Mouse (Mus musculus): ENCODE measurements around the gene Zfp738. TPM values are rescaled to one million over a fixed set of nuclear protein-coding genes. Genes with fewer than 3 reads are reported as not detected.
A peak's percentile ranks its signal among the peaks of the same experiment; 100 is the strongest.

Gene Zfp738
- polyA plus RNA-seq, 1 experiment from 2014 or later: 1.8 TPM

DNA sequence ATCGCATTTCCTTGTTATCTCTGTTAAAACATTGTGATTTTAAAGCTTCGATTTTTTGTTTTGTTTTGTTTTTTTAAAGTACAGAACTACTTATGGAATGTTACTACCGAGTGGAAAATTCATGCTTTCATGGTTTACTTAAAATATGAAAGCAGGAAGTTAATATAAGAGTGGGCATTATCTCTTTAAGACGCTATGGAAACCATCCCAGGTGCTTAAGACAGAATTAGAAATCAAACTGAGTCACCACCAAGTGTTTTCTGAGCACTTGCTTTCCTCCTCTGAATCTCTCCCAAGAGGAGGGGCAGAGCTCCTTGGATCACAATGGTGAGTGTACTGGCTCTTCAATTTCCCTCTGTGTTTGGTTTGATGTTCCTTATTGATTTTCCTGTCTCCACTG is 76.8 kb downstream of the Zfp738 start:
- Histone ChIP-seq H3K4me3 (ENCODE audit: low read depth, low read length) (no peak overlapping the region; the same call in 1 of the 2 replicates), H3K36me3 (replicated peaks; ENCODE audit: insufficient read depth, low read length) (no peaks in the 10 kb centered on the region), H3K4me1 (ENCODE audit: insufficient read depth) (peaks cover 4% of the 10 kb centered on the region; the same call in 1 of the 2 replicates), H3K9ac (replicated peaks) (no peak overlapping the region), H3K27me3 (ENCODE audit: insufficient read depth, low read length) (no peaks in the 10 kb centered on the region), H3K9me3 (ENCODE audit: low read length) (no peaks in the 10 kb centered on the region), H3K4me2 (ENCODE audit: low read depth, low read length) (peak overlapping the region; percentile 66; the same call in 1 of the 2 replicates), H3K27ac (ENCODE audit: low read depth) (no peak overlapping the region)
- DNase-seq: no peak
- no peak for ATAC-seq
- WGBS (ENCODE audit: insufficient replicate concordance): 75% methylated on average over 4 of the region's 4 CpGs
- TF ChIP-seq CTCF (IDR thresholded peaks at IDR 0.05; ENCODE audit: low read depth) (no peak), EP300 (IDR thresholded peaks at IDR 0.05; ENCODE audit: low read depth) (no peak)

- no peaks in the 10 kb centered on the region for H3K27me3 ChIP-seq (ENCODE audit: insufficient read depth, low read length)
- peak within 1 kb of the TSS; percentile 88 for H3K27ac ChIP-seq (ENCODE audit: low read depth)
- H3K9ac ChIP-seq (replicated peaks): peak within 1 kb of the TSS; percentile 89
- H3K36me3 ChIP-seq (replicated peaks; ENCODE audit: insufficient read depth, low read length): no peaks in the 10 kb centered on the region
- H3K4me1 ChIP-seq (ENCODE audit: insufficient read depth): peaks cover 4% of the 10 kb centered on the region; the same call in 1 of the 2 replicates
- no peaks in the 10 kb centered on the region for H3K9me3 ChIP-seq (ENCODE audit: low read length)
- H3K4me2 ChIP-seq (ENCODE audit: low read depth, low read length): peak within 1 kb of the TSS; percentile 66
- TF ChIP-seq CTCF (IDR thresholded peaks at IDR 0.05; ENCODE audit: low read depth) (peak; percentile 69), EP300 (IDR thresholded peaks at IDR 0.05; ENCODE audit: low read depth) (0 out of 2 replicates have a peak, but pooled peaks have one; percentile 55)
- ATAC-seq (peak; percentile 96), DNase-seq (peak; percentile 90)
- WGBS (ENCODE audit: insufficient replicate concordance): 2% methylated on average over 20 of the region's 20 CpGs
- H3K4me3 ChIP-seq (ENCODE audit: low read depth, low read length): peak within 1 kb of the TSS; percentile 85
Observed at GRCm38 (mm10) chr13:67609066-67609876, 77.6 kb downstream of the Zfp738 start, which contains the start of gene Zfp729b. Gene Zfp729b (minus strand): TSS chr13:67609707.

Other genes starting within 250 kb of the Zfp738 start
- 4.5 and 5.0 TPM in 2 replicates for gene Zfp874a, start 235.4 kb downstream of the Zfp738 start, polyA plus RNA-seq (2015; fragmentation: Nextera tagmentation; extraction: Ambion mirVana)
- 2.0 and 2.1 TPM in 2 replicates for gene Zfp874b, start 202.8 kb downstream of the Zfp738 start, polyA plus RNA-seq (2015; fragmentation: Nextera tagmentation; extraction: Ambion mirVana)
- 2.1 and 2.5 TPM in 2 replicates for gene Zfp58, start 186.5 kb downstream of the Zfp738 start, polyA plus RNA-seq (2015; fragmentation: Nextera tagmentation; extraction: Ambion mirVana)
- gene Gm26965, start 160.9 kb downstream of the Zfp738 start, polyA plus RNA-seq (2015; fragmentation: Nextera tagmentation; extraction: Ambion mirVana): not detected in 2 replicates
- gene Zfp87, start 160.9 kb downstream of the Zfp738 start, polyA plus RNA-seq (2015; fragmentation: Nextera tagmentation; extraction: Ambion mirVana): 11.3 and 11.5 TPM in 2 replicates
- gene Zfp748, start 133.2 kb downstream of the Zfp738 start, polyA plus RNA-seq (2015; fragmentation: Nextera tagmentation; extraction: Ambion mirVana): 1.6 and 1.9 TPM in 2 replicates
- gene Zfp729b, start 77.4 kb downstream of the Zfp738 start, polyA plus RNA-seq (2015; fragmentation: Nextera tagmentation; extraction: Ambion mirVana): 0.84 and 1.2 TPM in 2 replicates
- gene Gm49345, start 49.3 kb downstream of the Zfp738 start, polyA plus RNA-seq (2015; fragmentation: Nextera tagmentation; extraction: Ambion mirVana): 0.08 TPM in 1 of 2 replicates, not detected in the other
- gene Zfp729a, start 49.3 kb downstream of the Zfp738 start, polyA plus RNA-seq (2015; fragmentation: Nextera tagmentation; extraction: Ambion mirVana): 0.58 and 1.1 TPM in 2 replicates
- gene Zfp65, start 42.1 kb upstream of the Zfp738 start, polyA plus RNA-seq (2015; fragmentation: Nextera tagmentation; extraction: Ambion mirVana): 0.69 and 0.99 TPM in 2 replicates
- 0.72 and 1.1 TPM in 2 replicates for gene Zfp85, start 68.2 kb upstream of the Zfp738 start, polyA plus RNA-seq (2015; fragmentation: Nextera tagmentation; extraction: Ambion mirVana)
- 0.22 and 0.36 TPM in 2 replicates for gene Zfp493, start 92.6 kb upstream of the Zfp738 start, polyA plus RNA-seq (2015; fragmentation: Nextera tagmentation; extraction: Ambion mirVana)
- gene Zfp273, start 126.7 kb upstream of the Zfp738 start, polyA plus RNA-seq (2015; fragmentation: Nextera tagmentation; extraction: Ambion mirVana): 0.96 and 1.3 TPM in 2 replicates
- gene Gm10037, start 144.0 kb upstream of the Zfp738 start, polyA plus RNA-seq (2015; fragmentation: Nextera tagmentation; extraction: Ambion mirVana): 0.21 TPM in 2 replicates
- not detected in 2 replicates for gene BC048507, start 176.3 kb upstream of the Zfp738 start, polyA plus RNA-seq (2015; fragmentation: Nextera tagmentation; extraction: Ambion mirVana)

Data from liver, postnatal 0 days (tissue).